Mouse (Mus musculus) CD4-positive, CD25-positive, alpha-beta regulatory T cell, adult 4 months (primary cell): ENCODE data around the gene Slc29a2. TPM values are rescaled to one million over a fixed set of nuclear protein-coding genes. Genes with fewer than 3 reads are reported as not detected.
"Not testable (repeated sequence)": the region's sequence is repeated elsewhere in the genome, so short reads cannot be mapped to it uniquely, and the experiment has no call there.

Experiments
- ATAC-seq: one replicate; pipeline ENCODE4 v1.8.0; 2017
- polyA plus RNA-seq, 2 experiments: library from polyadenylated mRNA; unstranded; fragments of 100-300 nt; shearing (Covaris generic); gene quantifications; one replicate each; pipeline ENCODE4 v1.2.1; 2017

Slc29a2 gene
- 1 to 10 TPM; 2.4 to 2.5 TPM for polyA plus RNA-seq

DNA sequence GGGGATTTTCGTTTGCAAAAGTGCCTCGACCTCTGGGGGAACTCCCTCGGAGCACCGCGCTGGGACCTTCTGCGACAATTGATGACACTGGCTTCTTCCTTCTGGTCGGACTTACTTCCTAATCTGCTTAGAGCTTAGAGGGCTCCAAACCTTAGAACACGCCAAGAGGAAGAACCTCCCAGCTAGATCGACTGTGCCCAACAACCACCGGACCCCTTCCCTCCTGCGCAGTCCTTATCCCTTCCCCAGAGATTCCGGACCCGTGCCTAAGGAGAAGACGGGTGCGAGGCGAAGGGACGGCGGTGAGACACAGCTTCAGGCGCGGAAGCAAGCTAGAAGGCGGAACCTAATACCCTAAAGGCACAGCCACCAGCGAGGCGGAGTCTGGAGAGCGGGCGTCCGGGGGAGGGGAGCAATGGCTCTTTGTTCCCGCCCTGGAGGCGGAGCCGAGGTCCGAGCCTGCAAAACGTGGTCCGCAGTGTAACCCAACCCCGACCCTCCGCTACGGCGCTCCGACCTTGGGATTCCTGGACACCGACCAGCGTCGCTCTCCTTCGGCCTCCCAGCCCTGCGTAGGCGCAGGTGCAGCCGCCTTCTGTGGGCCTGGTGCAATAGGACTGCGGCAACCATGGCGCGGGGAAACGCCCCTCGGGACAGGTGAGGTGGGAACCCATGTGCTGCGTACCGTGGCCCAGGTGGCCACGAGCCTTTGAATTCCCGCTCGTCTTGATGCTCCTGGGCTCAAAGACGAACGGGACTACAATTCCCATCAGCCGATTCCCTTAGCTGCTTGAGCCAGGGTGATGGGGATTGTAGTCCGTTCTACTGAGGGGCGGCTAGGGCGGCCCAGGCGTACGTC lies at the start of gene Slc29a2:
TSS of gene Slc29a2 (plus strand) at position 240 of the 859 bp plus-strand sequence.
- ATAC-seq: peak; percentile 92

DNA sequence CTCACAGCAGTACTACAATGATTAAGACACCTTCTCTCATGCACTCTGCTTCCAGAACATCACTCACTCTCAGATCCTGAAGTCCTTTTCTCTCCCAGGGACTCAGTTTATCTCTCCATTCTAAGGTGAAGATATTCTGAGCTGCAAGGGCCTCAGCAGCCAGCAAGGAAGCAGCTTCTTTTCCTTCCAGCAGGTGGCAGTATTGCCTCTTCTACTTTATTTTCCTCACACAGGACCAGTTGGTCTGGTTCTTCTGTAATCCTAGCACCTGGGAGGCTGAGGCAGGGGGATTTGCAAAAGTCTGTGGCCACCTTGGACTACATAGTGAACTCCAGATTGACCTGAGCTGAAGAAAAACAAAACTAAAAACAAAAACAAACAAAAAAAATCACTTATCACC lies 41.9 kb upstream of the Slc29a2 start:
- no peak for ATAC-seq

DNA sequence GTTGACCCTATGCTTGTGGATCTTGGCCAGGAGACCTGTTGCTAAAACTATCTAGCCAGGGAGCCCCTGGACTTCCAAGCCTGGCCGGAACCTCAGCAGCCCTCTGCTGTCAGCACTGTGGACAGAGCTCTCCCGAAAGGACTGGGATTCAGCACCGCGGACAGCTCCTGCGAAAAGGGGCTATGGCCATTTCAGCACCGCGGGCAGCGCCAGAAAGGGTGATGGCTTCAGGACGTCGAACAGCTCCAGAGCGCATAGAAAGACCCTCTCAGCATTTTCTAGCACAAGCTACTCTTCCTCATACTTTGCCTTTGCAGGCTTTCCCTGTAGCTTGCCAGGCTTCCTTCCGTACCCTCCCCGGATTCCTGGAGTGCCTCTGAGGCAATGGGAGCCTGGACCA lies 34.6 kb upstream of the Slc29a2 start:
- no peak for ATAC-seq

DNA sequence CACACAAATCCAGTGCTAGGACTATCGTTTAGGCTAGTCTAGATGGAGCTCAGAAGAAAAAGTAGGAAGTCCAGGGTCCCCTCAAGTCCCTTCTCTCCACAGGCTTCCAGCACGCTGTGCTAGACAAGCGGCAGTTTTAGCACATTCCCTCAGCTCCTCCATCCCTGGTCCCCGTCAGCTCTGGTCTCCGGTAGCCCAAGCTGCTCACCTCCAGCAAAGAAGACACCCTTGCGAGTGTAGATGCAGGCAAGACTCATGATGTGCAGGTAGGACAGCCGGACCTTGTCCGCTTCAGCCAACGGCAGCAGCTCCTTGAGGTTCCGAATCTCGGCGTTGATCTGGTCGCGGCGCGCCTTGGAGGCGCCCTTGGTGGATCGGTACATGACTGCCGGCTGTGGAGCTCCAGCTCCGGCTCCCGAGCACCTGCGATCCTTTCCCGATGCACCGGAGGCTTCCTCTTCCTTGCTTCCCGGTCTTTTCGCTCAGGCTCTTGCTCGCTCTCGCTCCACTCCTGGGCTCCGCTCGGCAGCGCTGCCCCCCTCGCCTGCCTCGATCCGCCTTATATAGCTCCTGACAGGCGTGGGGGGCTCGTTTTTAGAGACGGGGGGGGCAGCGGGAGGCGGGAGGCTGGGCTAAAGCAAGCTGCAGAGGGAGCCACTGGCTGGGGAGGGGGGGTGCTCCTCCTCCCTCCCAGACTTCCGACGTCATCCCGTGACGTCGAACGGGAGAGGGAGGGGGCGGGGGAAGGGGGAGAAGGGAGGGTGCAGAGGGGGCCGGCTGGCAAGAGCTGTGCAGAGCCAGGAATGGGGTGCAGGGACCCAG lies 34.0 kb upstream of the Slc29a2 start:
- ATAC-seq: no peak

DNA sequence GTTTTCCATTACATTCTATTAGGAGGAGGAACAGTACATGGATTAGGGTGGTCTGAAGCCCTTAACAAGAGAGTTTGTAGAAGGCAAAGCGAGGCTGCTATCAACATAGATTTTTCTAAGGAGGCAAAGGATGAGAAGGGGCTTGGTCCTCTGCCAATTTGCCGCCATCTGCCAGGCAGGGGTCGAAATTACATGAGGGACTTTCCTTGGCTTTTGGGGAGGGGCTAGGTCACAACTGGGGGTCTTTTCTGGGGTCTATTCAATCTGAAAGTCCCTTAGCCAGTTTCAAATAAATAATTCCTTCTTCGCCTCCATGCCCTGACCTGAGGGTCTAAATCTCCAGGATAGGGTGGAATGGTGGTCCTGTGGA lies 33.4 kb upstream of the Slc29a2 start, which contains the start of gene Npas4:
TSS of gene Npas4 (minus strand) at position 61 of the 370 bp plus-strand sequence.
- ATAC-seq: no peak

DNA sequence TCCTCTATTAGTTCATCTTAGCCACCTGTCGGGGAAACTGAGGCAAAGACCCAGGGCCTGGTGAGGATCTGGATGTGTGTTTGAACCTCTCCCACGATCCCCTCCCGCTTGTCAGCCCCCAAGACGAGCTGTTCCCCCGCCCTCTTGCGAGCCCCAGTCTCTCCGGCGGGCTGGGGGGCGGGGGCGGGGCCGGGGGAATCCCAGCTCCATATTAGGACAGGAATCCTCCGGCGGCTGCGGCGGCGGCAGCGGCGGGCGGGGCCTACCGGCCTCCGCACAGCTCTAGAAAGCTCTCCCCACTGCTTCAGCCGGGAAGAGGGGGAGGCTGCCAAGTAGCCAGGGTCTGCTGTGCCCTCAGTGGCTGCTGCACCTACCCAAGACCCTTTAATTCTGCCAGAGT lies 32.9 kb upstream of the Slc29a2 start:
- ATAC-seq: no peak

DNA sequence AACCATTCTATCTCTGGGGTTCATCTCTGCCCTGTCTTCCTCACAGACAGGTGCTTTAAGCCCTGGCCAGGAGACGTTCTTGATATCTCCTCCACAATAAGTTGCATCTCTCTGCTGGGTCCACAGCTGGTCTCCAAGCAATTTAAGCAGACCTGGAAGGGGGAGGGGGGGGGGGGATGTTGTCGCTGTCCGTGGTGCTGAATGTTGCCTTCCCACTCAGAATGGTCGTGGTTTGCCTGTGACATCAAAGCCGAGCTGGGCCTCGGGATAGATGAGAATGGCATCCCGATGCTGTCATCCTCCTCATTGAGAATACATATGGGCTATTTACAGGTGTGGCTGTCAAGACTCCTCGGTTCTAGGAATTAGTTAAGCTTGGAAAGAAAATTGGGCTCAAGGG lies 31.3 kb upstream of the Slc29a2 start:
- no peak for ATAC-seq

DNA sequence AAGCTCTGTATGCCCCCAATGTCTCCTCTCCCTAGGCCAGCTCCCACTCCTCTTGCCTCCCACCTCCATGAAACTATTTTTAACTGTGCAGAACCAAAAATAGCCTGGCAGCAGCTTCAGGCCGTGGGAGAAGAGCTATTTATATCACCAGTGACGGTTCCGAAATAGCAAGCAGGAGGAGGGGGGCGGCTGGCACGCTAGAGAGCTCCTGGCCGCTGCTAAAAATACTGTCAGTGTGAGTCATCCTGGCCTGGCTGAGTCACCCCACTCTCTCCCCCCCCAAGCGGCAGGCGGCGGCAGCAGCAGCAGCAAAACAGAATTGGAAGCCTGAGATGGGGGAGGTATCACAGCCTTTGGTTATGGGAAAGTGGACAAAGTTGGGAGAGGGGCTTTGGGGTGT lies 30.8 kb upstream of the Slc29a2 start:
- peak; percentile 94 for ATAC-seq

DNA sequence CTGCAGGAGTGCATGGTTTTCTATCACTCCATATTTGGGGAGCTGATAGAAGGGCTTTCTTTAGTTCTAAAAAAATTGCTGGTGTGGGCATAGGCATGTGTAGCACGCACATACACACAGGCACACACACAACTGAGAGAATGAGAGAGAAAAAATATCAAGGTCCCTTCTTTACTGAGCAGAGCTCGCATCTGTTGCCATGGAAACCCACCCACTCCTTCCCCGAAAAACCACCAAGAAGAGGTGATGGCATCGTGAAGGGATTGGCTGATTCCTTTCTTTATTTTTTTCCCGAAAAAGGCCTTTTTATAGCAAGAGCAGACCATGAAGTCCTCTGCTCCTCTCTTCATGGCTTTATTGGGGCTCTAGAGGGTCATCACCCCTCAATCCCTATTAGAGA lies 29.6 kb upstream of the Slc29a2 start:
- peak; percentile 42 for ATAC-seq

DNA sequence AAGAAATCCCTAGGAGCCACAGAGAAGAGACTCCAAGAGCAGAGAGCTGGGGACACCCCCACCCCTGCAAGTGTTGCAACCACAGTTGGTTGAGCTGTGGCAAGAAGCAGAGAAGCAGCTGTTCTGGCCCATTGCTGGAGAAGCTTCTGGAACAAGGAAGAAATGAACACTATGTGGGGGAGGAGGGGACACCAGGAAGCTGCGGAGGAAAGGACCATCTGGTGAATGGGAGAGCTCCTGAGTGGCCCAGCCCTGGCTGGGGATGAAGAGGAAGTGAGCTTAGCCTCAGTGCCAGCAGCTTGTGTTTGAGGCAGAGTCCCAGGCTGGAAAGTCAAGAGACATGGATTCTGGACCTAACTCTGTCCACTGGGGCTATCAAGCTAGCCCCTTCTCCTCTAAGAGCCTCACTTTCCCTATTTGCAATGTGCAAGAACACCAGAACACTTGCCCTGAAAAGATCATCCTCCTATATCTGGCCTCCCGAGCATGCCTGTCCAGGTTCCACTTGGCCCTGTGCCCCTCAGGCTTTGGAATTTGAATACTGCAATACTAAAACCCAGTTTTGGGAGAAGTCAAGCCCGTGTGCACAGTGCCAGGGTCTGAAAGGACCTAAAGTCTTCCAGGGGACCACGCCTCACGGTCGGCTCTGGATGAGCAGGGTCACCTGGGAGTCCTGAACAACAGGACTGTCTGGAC lies 24.1 kb upstream of the Slc29a2 start:
- no peak for ATAC-seq

DNA sequence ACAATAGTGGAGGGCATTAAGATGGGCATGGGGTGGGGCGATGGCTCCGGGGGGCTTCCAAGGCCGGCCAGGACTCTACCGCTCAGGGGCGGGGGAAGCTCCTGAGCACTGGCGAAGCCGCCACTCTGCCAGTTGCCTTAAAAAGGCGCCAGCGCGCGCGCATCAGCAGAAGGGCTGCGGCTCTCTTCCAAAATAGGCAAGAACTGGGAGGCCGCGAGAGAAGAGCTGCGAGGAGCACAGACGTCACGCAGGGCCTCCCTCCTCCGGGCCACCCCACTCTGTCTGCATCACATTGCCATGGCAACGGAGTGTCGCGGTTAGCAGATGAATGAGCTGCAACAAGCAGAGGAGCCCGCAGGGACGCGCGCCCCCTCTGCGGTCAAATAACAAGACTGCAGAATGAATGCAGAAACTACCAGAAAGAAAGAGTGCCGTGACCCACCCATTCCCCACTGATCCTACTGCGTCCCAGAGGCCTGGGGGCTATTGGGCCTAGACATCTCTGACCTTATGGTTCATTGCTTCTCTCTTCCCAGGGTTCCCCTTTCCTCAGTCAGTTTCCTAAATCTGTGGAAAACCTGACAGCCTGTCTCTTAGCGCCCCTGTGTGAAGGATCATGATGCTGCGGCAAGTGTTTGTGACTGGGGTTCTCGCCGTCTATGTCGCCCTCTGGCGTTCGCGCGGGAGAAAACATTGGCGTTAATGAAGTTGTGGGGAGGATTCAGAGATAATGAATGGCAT lies 21.8 kb upstream of the Slc29a2 start:
- peak; percentile 95 for ATAC-seq

DNA sequence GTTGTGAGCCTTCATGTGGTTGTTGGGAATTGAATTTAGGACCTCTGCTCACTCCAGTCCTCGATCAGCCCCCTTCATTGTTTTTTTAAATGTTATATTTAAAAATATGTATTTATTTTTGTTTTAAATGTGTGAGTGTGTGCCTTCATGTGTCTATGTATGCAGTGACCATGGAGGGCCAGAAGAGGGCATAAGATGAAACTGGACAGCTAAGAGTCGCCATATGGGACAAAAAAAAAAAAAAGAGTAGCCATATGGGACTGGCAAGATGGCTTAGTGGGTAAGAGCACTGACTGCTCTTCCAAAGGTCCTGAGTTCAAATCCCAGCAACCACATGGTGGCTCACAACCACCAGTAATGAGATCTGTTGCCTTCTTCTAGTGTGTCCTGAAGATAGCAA lies 20.0 kb upstream of the Slc29a2 start:
- ATAC-seq: not testable (repeated sequence)

DNA sequence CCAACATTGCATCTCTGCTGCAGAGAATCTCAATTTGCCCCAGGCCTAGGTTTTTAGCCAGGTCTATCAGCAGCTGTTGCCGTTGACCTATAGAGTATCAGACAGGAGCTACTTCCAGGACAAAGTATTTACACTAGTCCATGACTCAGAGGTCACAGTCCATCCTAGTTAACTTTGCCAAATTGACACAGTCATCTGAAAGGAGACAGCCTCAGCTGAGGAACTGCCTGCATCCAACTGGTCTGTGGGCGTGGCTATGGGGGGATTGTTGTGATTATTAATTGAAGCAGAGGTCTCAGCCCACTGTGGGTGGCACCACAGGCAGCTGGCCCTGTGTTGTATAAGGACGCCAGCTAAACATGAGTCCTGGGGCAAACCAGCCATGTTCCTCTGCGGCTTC lies 18.7 kb upstream of the Slc29a2 start:
- ATAC-seq: no peak

DNA sequence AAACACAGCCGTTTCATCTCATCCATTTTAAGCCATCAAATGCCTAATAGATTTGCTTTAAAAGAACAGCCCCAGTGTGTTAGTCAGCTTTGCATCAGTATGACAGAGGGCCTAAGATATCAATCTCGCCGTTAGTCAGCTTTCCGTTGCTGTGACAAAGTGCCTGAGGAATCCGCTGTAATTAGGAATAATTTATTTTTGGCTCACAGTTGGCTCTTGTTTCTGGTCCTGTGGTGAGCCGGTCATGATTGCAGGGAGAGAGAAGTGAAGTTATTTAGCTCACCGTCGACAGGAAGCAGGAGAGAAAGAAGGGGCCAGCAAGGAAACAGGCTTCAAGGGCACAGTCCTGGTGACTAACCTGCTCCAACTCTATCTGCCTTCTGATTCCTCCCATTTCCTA lies 10.5 kb upstream of the Slc29a2 start:
- no peak for ATAC-seq

DNA sequence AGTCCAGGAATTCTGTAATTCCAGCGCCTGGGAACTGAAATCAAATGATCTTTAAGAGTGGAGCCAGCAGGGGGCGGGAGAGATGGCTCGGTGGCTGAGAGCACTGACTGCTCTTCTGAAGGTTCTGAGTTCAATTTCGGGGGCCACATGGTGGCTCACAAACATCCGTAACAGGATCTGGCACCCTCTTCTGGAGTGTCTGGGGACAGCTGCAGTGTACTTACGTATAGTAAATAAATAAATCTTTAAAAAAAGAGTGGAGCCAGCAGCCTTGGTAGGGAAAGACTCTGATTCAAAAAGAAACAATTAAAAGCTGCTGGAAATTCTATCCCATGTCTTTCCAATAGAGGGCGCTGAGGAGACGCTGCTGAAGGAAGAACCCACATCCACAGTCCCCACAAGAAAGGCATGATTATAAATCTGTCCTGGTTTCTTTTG lies 8.7 kb upstream of the Slc29a2 start:
- peak; percentile 56 for ATAC-seq

DNA sequence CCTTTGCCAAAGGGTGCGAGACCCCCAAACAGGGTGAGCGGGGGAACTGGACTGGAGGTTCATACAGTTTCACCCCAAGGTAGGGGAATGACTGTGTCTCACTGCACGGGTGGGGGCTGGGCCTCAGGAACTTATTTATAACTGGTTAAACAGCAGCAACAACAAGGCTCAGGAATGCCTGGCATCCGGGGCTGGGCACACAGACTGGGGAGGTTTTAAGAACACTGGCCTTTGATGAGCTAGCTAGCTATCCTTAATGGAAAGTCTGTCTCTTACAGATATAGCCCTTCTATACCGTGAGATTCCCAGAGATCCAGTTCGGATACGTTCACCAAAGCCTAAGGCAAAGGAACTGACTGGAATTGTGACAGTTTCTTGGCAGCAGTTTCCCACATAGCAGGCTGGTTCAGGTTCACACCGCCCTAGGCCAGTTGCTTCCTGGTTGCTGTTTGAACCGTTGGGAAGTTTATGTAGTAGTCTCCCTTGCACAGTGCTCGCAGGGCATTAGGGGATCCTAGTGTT lies 7.4 kb upstream of the Slc29a2 start:
- no peak for ATAC-seq

DNA sequence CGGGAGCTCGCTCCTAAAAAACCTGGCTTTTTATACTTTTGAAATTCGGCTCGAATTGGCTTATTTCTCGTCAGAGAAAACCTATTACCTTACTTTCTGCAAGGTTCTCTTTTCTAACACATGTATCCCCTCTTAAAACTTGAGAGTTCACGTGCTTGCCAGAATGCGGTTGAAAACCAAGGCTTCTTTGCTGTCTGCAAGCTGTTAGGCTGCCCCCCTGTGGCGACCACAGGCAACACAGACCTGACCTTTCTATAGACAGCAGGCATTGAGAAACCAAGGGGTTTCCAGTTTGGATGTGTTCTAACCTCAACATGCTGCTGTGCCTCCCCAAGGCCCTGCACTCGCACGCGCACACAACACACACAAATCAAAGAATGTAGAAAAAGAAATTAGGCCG lies 6.9 kb upstream of the Slc29a2 start:
- ATAC-seq: peak; percentile 81

DNA sequence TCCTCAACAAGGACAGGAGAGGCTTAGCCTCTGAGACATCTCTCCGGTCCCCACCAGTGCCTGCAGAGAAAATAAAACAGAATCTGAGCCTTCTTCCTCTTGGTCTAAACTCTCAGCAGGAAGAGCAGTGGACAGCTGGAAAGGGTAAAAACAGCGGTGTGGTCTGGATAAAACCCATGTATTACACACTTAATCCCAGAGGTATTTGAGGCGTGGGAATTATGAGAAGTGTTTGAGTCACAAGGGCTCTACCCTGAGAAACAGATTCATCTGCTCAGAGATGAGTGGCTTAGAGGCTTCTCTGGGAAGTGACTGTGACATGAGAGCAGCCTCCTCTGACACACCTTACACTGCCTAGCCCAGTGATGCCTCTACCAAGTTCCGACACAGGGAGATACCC lies 6.0 kb upstream of the Slc29a2 start:
- ATAC-seq: no peak

DNA sequence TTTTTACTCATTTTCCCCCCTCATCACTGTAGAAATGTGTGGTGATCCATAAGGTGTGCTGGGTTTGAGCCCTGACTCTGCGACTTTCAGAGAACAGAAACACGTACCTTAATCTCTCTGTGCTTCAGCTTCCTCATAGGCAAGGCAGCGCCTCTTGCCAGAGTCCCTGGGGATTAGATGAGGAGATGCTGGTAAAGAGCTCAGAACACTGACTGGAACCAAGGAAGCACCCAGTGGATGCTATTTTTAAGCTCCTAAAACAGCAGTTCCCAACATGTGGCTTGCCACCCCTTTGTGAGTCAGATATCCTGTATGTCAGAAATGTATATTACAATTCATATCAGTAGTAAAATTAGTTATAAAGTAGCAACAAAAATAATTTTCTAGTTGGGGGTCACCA lies 5.5 kb upstream of the Slc29a2 start:
- ATAC-seq: no peak

DNA sequence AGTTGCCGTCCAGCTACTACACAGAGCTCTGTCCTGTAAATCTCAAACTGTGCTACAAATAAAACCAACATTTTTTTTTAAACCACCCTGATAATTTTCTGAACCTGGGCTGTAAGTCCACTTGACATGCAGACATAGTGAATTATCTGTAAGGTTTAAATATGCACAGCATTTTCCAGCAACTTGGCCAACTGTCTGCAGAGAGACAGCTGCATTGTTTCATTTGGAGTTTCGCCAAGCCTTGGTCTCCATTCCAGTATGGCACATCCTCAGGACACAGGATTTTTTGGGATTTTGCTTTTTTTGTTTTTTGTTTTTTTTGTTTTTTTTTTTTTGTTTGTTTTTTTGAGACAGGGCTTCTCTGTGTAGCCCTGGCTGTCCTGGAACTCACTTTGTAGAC lies 2.2 kb upstream of the Slc29a2 start:
- ATAC-seq: no peak

DNA sequence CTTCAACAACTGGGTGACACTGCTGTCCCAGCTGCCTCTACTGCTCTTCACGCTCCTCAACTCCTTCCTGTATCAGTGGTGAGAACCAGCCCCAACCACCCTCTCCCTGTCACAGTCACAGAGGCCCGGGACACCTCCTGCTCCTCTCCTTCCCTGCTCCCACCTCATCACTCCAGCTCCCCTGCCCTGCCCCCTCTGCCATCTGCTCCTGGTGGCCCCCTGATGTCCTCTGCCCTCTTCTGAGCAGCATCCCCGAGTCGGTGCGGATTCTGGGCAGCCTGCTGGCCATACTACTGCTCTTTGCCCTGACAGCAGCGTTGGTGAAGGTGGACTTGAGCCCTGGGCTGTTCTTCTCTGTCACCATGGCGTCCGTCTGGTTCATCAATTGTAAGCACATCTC lies 2.5 kb downstream of the Slc29a2 start:
- ATAC-seq: no peak

DNA sequence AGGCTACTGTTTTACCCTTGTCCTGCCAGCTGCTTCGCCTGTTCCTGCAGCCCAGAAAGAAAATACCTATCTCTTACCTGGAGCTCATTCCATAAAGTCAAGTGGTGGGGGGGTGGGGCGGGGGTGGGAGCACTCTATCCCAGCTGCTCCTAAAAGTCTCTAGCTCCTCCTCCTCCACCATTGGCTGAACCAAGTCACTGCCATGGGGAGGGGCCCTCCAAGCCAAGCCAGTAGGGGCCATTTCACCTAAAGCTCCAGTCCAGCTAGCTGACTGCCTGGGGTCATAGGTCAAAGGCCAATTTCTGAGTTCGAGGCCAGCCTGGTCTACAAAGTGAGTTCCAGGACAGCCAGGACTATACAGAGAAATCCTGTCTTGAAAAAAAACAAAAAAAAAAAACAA lies 9.0 kb downstream of the Slc29a2 start:
- ATAC-seq: no peak
